8 mouse cellular contexts compared by ENCODE assay signal in genomic region chr10:30844191-30845010, GRCm38 (mm10). TPM values are rescaled to one million over a fixed set of nuclear protein-coding genes. Genes with fewer than 3 reads are reported as not detected.
DNase-seq lines count a peak whose midpoint lies in the region; ATAC-seq and TF ChIP-seq lines count a peak whose summit lies in the region.

No protein-coding gene starts in this region.

- H3K27ac ChIP-seq in ES-Bruce4 (ENCODE audit: insufficient read depth, low read length) = no peak overlapping the region
- H3K27ac ChIP-seq in embryonic facial prominence, embryonic 12.5 days = peak overlapping the region; percentile 50
- H3K27ac ChIP-seq in hindbrain, embryonic 11.5 days (ENCODE audit: low read depth, low read length) = no peak overlapping the region
- H3K27ac ChIP-seq in limb, embryonic 14.5 days (replicated peaks; ENCODE audit: low read depth, low read length) = no peak overlapping the region; the same call in 1 of the 2 replicates
- H3K27ac ChIP-seq in neural tube, embryonic 12.5 days = no peak overlapping the region

- no peaks in the 10 kb centered on the region for H3K9me3 ChIP-seq in ES-Bruce4 (replicated peaks; ENCODE audit: control insufficient read depth, insufficient read depth, low read length, poor library complexity, severe bottlenecking)
- H3K9me3 ChIP-seq in embryonic facial prominence, embryonic 12.5 days = no peaks in the 10 kb centered on the region
- no peaks in the 10 kb centered on the region for H3K9me3 ChIP-seq in hindbrain, embryonic 11.5 days (ENCODE audit: control insufficient read depth, low read length)
- no peaks in the 10 kb centered on the region for H3K9me3 ChIP-seq in limb, embryonic 14.5 days (ENCODE audit: control insufficient read depth, low read length)
- H3K9me3 ChIP-seq in neural tube, embryonic 12.5 days = no peaks in the 10 kb centered on the region

- peak; percentile 31; the same call in 1 of the 2 replicates for ATAC-seq in embryonic facial prominence, embryonic 12.5 days (ENCODE audit: insufficient number of reproducible peaks, insufficient read depth, low FRiP score, low TSS enrichment)
- peak; percentile 17 for ATAC-seq in hindbrain, embryonic 11.5 days (ENCODE audit: low FRiP score)
- ATAC-seq in limb, embryonic 14.5 days (ENCODE audit: low FRiP score, low read depth) = no peak
- 0 out of 2 replicates have a peak, but pooled peaks have one; percentile 3 for ATAC-seq in neural tube, embryonic 12.5 days (ENCODE audit: low FRiP score, low read depth)
- no peak for ATAC-seq in frontal cortex, adult (ENCODE audit: low TSS enrichment)

- peak overlapping the region; percentile 89 for H3K4me2 ChIP-seq in embryonic facial prominence, embryonic 12.5 days (replicated peaks)
- H3K4me2 ChIP-seq in hindbrain, embryonic 11.5 days (replicated peaks; ENCODE audit: low read depth, low read length) = peak overlapping the region; percentile 88
- H3K4me2 ChIP-seq in limb, embryonic 14.5 days (replicated peaks; ENCODE audit: low read depth, low read length, severe bottlenecking) = peak overlapping the region; percentile 88
- H3K4me2 ChIP-seq in neural tube, embryonic 12.5 days (replicated peaks) = peak overlapping the region; percentile 74

- peaks cover 7% of the 10 kb centered on the region for H3K27me3 ChIP-seq in ES-Bruce4 (ENCODE audit: control insufficient read depth, insufficient read depth, low read length, poor library complexity, severe bottlenecking)
- H3K27me3 ChIP-seq in embryonic facial prominence, embryonic 12.5 days = peaks cover 36% of the 10 kb centered on the region
- H3K27me3 ChIP-seq in hindbrain, embryonic 11.5 days (ENCODE audit: control insufficient read depth, insufficient read depth, low read length) = peaks cover 16% of the 10 kb centered on the region
- H3K27me3 ChIP-seq in limb, embryonic 14.5 days (ENCODE audit: control insufficient read depth, insufficient read depth, low read length) = peaks cover 42% of the 10 kb centered on the region
- H3K27me3 ChIP-seq in neural tube, embryonic 12.5 days (replicated peaks) = peaks cover 28% of the 10 kb centered on the region

- TF ChIP-seq CTCF in ES-Bruce4 (IDR thresholded peaks at IDR 0.05; ENCODE audit: low read depth, low read length) = no peak

- H3K36me3 ChIP-seq in ES-Bruce4 (ENCODE audit: control insufficient read depth, insufficient read depth, low read length, poor library complexity, severe bottlenecking) = no peaks in the 10 kb centered on the region
- H3K36me3 ChIP-seq in embryonic facial prominence, embryonic 12.5 days = no peaks in the 10 kb centered on the region
- H3K36me3 ChIP-seq in hindbrain, embryonic 11.5 days (ENCODE audit: control insufficient read depth, insufficient read depth, low read length) = no peaks in the 10 kb centered on the region
- no peaks in the 10 kb centered on the region for H3K36me3 ChIP-seq in limb, embryonic 14.5 days (ENCODE audit: control insufficient read depth, insufficient read depth, low read length)
- no peaks in the 10 kb centered on the region for H3K36me3 ChIP-seq in neural tube, embryonic 12.5 days

- peak overlapping the region; percentile 58 for H3K4me3 ChIP-seq in ES-Bruce4 (ENCODE audit: low read depth, low read length)
- H3K4me3 ChIP-seq in embryonic facial prominence, embryonic 12.5 days = peak overlapping the region; percentile 66
- peak overlapping the region; percentile 61 for H3K4me3 ChIP-seq in hindbrain, embryonic 11.5 days (ENCODE audit: low read depth, low read length)
- peak overlapping the region; percentile 56 for H3K4me3 ChIP-seq in limb, embryonic 14.5 days (replicated peaks; ENCODE audit: low read length)
- H3K4me3 ChIP-seq in neural tube, embryonic 12.5 days = peak overlapping the region; percentile 62

- TF ChIP-seq POLR2A in ES-Bruce4 (IDR thresholded peaks at IDR 0.05; ENCODE audit: insufficient read depth, low read length) = no peak
- TF ChIP-seq POLR2A in limb, embryonic 14.5 days (IDR thresholded peaks at IDR 0.05; ENCODE audit: borderline replicate concordance, extremely low read depth, insufficient read depth, insufficient read length) = no peak

- peak; percentile 17 for DNase-seq in adrenal gland, postnatal 14 days
- DNase-seq in adrenal gland, adult 18-20 months (ENCODE audit: low spot score in 2 of 2) = no peak
- peak; percentile 68 for DNase-seq in hindbrain, embryonic 11.5 days (ENCODE audit: low spot score)
- DNase-seq in limb, embryonic 14.5 days (ENCODE audit: low spot score) = no peak

- no peak for TF ChIP-seq EP300 in ES-Bruce4 (IDR thresholded peaks at IDR 0.05; ENCODE audit: insufficient read depth, low read depth, low read length)

- H3K4me1 ChIP-seq in ES-Bruce4 (ENCODE audit: control insufficient read depth, insufficient read depth, low read length) = no peaks in the 10 kb centered on the region
- peaks cover 12% of the 10 kb centered on the region; the same call in 1 of the 2 replicates for H3K4me1 ChIP-seq in embryonic facial prominence, embryonic 12.5 days
- no peaks in the 10 kb centered on the region; the same call in 1 of the 2 replicates for H3K4me1 ChIP-seq in hindbrain, embryonic 11.5 days (replicated peaks; ENCODE audit: control insufficient read depth, insufficient read depth, low read length)
- H3K4me1 ChIP-seq in limb, embryonic 14.5 days (ENCODE audit: control insufficient read depth, insufficient read depth, low read length) = peaks cover 12% of the 10 kb centered on the region
- H3K4me1 ChIP-seq in neural tube, embryonic 12.5 days = peaks cover 15% of the 10 kb centered on the region

- WGBS in embryonic facial prominence, embryonic 12.5 days = 1% methylated on average over 30 of the region's 30 CpGs
- 1% methylated on average over 30 of the region's 30 CpGs for WGBS in hindbrain, embryonic 11.5 days
- WGBS in limb, embryonic 14.5 days = 2% methylated on average over 30 of the region's 30 CpGs
- WGBS in neural tube, embryonic 12.5 days = 2% methylated on average over 30 of the region's 30 CpGs

- H3K9ac ChIP-seq in ES-Bruce4 (ENCODE audit: low read depth, poor library complexity, severe bottlenecking) = no peak overlapping the region; the same call in 1 of the 2 replicates
- H3K9ac ChIP-seq in embryonic facial prominence, embryonic 12.5 days = peak overlapping the region; percentile 28
- H3K9ac ChIP-seq in hindbrain, embryonic 11.5 days (ENCODE audit: low read depth, low read length) = no peak overlapping the region
- peak overlapping the region; percentile 34; the same call in 1 of the 2 replicates for H3K9ac ChIP-seq in limb, embryonic 14.5 days (ENCODE audit: low read depth, low read length, severe bottlenecking)
- no peak overlapping the region for H3K9ac ChIP-seq in neural tube, embryonic 12.5 days

RNA-seq across cellular contexts. Expression of gene Hey2, which starts 1.8 kb away (rescaled TPM):
- 1.7 and 3.0 TPM in 2 replicates for total RNA-seq in adrenal gland, postnatal 14 days (2021)
- 1 to 10 TPM; 1.1 to 2.2 TPM for total RNA-seq in adrenal gland, adult 18-20 months (2021)
- 0.97 and 1.6 TPM in 2 replicates for polyA plus RNA-seq in ES-Bruce4 (2011; ENCODE audit: insufficient read depth, insufficient read length, low read depth, missing spikeins)
- polyA plus RNA-seq in embryonic facial prominence, embryonic 12.5 days (2016; fragmentation: Nextera tagmentation; extraction: Ambion mirVana) = 17.6 and 19.2 TPM in 2 replicates
- 4.9 and 7.3 TPM in 2 replicates for polyA plus RNA-seq in hindbrain, embryonic 11.5 days (2014; fragmentation: Nextera tagmentation; extraction: Ambion mirVana)
- 6.1 and 9.0 TPM in 2 replicates for polyA plus RNA-seq in limb, embryonic 14.5 days (2012; rRNA removed)
- 2.6 and 3.1 TPM in 2 replicates for polyA plus RNA-seq in limb, embryonic 14.5 days (2014; fragmentation: Nextera tagmentation; extraction: Ambion mirVana)
- 9.2 and 9.8 TPM in 2 replicates for polyA plus RNA-seq in neural tube, embryonic 12.5 days (2016; fragmentation: Nextera tagmentation; extraction: Ambion mirVana)

RNA-seq across cellular contexts. Expression of gene Ncoa7, which starts 41.3 kb away (rescaled TPM):
- total RNA-seq in adrenal gland, postnatal 14 days (2021) = 35.2 and 38.4 TPM in 2 replicates
- total RNA-seq in adrenal gland, adult 18-20 months (2021) = 10 to 100 TPM; 29.2 to 30.2 TPM
- 11.4 and 11.7 TPM in 2 replicates for polyA plus RNA-seq in ES-Bruce4 (2011; ENCODE audit: insufficient read depth, insufficient read length, low read depth, missing spikeins)
- 12.0 and 14.6 TPM in 2 replicates for polyA plus RNA-seq in embryonic facial prominence, embryonic 12.5 days (2016; fragmentation: Nextera tagmentation; extraction: Ambion mirVana)
- 9.3 and 9.7 TPM in 2 replicates for polyA plus RNA-seq in hindbrain, embryonic 11.5 days (2014; fragmentation: Nextera tagmentation; extraction: Ambion mirVana)
- 8.3 and 9.0 TPM in 2 replicates for polyA plus RNA-seq in limb, embryonic 14.5 days (2012; rRNA removed)
- 7.6 and 8.0 TPM in 2 replicates for polyA plus RNA-seq in limb, embryonic 14.5 days (2014; fragmentation: Nextera tagmentation; extraction: Ambion mirVana)
- 11.2 TPM in 2 replicates for polyA plus RNA-seq in neural tube, embryonic 12.5 days (2016; fragmentation: Nextera tagmentation; extraction: Ambion mirVana)

Comparison
In these comparisons a context has a peak if more than half of its experiments do, and no peak if none do; other contexts are left out.
1. DNase-seq: peak in adrenal gland, postnatal 14 days (single experiment) and hindbrain, embryonic 11.5 days (single experiment); none in adrenal gland, adult 18-20 months (0 of 2) and limb, embryonic 14.5 days (single experiment).
2. H3K9ac ChIP-seq: peak in embryonic facial prominence, embryonic 12.5 days (single experiment) and limb, embryonic 14.5 days (single experiment); none in ES-Bruce4 (single experiment), hindbrain, embryonic 11.5 days (single experiment) and neural tube, embryonic 12.5 days (single experiment).
3. ATAC-seq: peak in embryonic facial prominence, embryonic 12.5 days (single experiment), hindbrain, embryonic 11.5 days (single experiment) and neural tube, embryonic 12.5 days (single experiment); none in limb, embryonic 14.5 days (single experiment) and frontal cortex, adult (single experiment).
4. Peak in every context shown above with its lines, with median percentiles within 50 percentile points of each other: H3K4me3 ChIP-seq and H3K4me2 ChIP-seq.